Mouse (Mus musculus) gastrocnemius, postnatal 10 days (tissue): ENCODE results near the gene Arhgdia. TPM values are rescaled to one million over a fixed set of nuclear protein-coding genes. Genes with fewer than 3 reads are reported as not detected.
A peak's percentile ranks its signal among the peaks of the same experiment; 100 is the strongest.
"Not testable (repeated sequence)": the region's sequence is repeated elsewhere in the genome, so short reads cannot be mapped to it uniquely, and the experiment has no call there.

Experiments
- DNase-seq: peaks from one replicate; pipeline ENCODE4 v3.0.0; 2021; ENCODE audit warnings: mixed read lengths
- total RNA-seq, 2 experiments: library from RNA; stranded (reverse); gene quantifications; 2 replicates each; pipeline ENCODE4 v1.2.3; 2021

The Arhgdia gene
- total RNA-seq, 2 experiments from 2014 or later, result 163 to 197 TPM

DNA sequence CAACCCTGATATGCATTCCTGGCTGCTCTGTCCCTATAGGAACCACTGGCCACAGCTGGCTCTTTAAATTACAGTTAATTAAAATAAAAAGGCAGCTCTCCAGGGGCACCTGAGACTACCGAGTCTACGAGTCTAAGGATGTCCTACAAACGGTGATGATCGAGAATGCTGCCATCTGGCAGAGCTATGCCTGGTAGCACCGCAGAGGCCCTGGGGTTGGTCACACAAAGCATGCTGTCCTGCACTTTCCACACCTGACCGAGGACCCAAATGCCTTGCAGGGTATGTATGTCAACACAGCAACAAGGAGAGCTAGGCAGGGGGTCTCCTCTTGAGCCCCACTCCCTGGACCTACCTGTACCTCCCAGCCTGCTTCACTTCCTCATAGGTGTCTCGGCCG is 32.6 kb upstream of the Arhgdia start:
- DNase-seq, result no peak

GRCm38 (mm10) chr11:120613481-120613972 is 32.1 kb upstream of the Arhgdia start:
- no peak for DNase-seq

DNA sequence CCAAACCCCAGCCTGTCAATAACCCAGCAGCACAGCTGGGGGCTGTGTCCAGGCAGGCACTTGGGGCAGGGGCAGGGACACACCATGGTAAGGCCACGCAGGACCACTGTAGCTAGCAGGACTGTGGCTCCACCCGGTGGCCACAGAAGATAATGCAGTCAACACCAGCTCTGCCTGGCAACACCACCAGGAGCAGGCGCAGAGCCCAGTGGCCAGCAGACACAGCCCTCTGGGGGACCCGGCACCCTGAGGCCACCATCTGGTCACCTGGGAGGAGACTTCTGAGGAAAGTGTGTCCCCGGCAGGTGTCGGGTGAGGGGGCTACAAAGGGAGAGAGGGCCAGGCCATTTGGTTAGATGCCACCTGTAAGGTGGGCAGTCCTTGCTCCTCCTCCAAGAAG is 31.3 kb upstream of the Arhgdia start:
- peak; percentile 82 for DNase-seq

DNA sequence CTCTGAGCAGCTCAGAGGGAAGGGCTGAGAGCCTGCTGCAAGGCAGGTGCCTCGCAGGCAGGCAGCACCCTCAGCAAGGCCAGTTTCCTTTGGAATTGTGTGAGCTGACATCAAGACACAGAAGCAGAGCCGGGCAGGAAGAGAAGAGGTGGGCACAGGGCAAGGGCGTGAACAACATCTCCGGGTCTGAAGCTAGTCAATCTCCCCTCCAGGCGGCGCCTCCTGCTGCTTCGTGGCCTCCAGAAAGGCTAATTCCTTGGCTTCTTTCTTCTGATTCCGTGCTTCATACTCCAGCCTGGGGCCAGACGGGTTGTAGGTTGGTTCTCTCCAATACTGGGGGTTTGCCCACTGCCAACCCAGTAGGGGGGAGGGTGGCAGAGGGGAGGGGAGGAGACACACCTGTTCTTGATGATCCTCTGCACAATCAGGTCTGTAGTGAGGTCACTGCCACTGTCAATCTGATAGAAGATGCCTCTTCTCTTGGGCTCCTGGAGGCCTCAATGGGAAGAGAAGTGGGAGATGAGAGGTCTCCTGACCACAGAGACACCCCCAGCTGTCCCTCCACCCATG is 29.1 kb upstream of the Arhgdia start:
- DNase-seq, result no peak

GRCm38 (mm10) chr11:120609250-120609649 is 27.8 kb upstream of the Arhgdia start:
- no peak for DNase-seq

GRCm38 (mm10) chr11:120608241-120609034 is 27.0 kb upstream of the Arhgdia start, which contains the start of gene Npb:
TSS of gene Npb (plus strand) at chr11:120608477.
- no peak for DNase-seq

GRCm38 (mm10) chr11:120606764-120607163 is 25.3 kb upstream of the Arhgdia start:
- no peak for DNase-seq

DNA sequence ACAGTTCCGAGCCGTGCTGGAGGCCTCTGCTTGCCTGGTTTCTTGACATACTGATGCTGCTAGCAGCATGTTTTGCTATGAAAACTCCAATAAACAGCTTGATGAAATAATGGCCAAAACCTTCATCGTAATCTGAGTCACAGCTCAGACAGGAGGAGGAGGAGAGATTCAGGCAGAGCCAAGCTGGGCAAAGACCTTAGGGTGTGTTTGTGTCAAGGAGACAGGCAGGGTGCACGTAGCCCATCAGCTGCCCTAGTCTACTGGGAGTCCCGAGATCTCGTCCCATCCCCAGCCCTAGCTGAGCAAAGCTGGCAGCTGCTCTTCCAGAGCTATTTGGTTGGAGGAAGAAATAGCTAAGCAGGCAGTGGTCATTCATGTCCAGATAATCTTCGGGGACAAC is 24.2 kb upstream of the Arhgdia start:
- DNase-seq, result no peak

DNA sequence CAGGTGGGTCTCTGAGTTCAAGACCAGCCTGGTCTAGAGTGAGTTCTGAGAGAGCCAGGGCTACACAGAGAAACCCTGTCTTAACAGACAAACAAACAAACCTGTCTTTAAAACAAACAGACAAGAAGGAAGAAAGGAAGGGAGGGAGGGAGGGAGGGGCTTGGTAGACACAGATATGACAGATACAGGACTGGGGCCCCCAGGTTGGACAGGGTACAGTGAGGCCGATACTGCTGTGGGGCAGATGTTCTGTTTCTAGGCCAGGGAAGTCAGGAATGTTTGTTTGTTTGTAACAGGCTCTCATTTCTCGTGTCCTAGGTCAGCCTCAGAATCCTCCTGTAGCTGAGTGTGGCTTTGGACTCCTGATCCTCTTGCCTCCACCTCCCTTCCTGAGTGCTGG is 22.1 kb upstream of the Arhgdia start:
- DNase-seq, result no peak

DNA sequence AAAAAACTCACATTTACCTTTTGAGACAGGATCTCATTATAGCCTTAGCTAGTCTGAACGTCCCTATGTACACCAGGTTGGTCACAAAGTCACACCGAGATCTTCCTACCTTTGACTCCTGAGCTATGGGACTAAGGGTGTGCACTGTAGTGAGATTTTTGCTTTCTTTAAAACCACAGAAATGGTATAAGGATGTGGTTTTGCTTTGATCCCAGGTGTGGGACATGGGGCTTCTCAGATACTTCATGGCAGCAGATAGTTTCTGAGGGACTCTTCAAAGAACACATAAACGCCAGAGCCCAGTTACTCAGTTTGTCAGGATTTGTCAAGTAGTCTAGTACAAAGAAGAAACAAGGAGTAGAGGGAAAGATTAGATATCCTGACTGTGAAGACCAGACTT is 19.3 kb upstream of the Arhgdia start:
- no peak for DNase-seq

- DNase-seq, result no peak
Observed at GRCm38 (mm10) chr11:120598990-120599549, 17.6 kb upstream of the Arhgdia start.

- peak; percentile 96 for DNase-seq
Observed at GRCm38 (mm10) chr11:120598283-120598989, 17.0 kb upstream of the Arhgdia start, which contains the start of the genes Alyref and Anapc11. TSS of gene Alyref (minus strand) at chr11:120598365. TSS of gene Anapc11 (plus strand) at chr11:120598421.

GRCm38 (mm10) chr11:120597240-120598235 is 16.1 kb upstream of the Arhgdia start:
- DNase-seq, result no peak

GRCm38 (mm10) chr11:120588531-120588930 is 7.1 kb upstream of the Arhgdia start:
- DNase-seq, result no peak

DNA sequence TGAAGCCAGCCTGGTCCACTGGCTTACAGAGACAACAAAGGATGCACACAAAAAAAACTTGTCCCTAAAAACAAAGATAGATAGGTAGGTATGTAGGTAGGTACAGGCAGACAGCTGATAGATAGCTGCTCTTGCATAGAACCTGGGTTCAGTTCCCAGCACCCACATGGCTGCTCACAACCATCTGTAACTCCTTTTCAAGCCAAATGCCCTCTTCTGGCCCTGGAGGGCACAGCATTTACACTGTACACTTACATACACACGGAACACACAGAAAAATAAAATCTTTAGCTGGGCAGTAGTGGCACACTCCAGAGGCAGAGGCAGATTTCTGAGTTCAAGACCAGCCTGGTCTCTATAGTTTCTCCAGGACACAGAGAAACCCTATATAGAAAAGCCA is 2.5 kb upstream of the Arhgdia start:
- no peak for DNase-seq

DNA sequence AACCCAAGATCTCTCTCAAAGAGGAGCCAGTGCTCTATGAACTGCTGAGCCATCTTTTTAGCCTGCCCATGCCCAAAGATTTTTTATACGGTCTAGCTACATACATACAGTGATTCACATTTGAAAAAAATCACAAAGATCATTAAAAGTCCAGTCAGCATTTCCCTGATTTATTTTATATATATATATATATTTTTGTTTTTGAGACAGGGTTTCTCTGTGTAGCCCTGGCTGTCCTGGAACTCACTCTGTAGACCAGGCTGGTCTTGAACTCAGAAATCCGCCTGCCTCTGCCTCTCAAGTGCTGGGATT is 1.5 kb upstream of the Arhgdia start:
- DNase-seq, result not testable (repeated sequence)

- no peak for DNase-seq
Observed at GRCm38 (mm10) chr11:120582268-120582981, 1.0 kb upstream of the Arhgdia start.

DNA sequence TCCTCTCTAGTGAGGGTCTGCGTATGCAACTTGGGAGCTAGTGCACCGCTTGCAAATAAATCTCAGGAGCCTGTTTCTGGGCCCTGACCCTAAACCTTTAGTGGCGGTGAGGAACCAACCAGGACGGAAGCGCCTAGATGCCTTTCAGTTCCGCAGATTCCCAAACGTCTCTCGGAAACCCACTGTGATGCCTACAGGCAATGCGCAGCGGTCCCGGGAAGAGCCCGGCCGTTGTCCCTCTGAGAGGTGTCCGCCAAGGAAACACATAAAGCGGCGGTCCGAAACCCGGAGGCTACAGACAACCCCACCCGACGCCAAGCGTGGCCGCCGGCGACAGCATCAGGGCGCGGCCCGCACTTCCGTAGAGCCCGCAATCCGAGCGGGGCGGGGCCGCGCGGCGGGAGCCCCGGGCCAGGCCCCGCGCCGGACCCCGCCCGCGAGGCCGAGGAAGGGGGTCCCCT is 523 bp downstream of the Arhgdia start:
- peak; percentile 48 for DNase-seq

DNA sequence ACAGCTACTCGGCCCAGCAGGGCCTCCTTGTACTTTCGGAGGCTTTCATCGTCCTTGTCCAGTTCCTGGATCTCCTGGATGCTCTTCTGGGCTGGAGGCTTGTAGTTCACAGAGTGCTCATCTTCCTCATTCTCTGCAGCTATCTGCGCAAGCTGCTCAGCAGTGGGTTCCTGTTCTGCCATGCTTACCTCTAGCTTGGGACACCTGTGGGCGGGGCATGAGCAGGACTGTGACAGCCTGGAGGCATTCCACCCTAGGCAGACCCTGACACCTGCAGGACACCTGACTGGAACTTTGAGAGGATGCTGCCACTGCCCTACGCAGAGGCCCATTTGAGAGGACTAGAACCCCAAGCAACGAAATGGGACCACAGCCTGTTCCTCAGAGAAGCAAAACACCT is 1.2 kb downstream of the Arhgdia start:
- DNase-seq, result no peak

- DNase-seq, result peak; percentile 81
Observed at GRCm38 (mm10) chr11:120579316-120580107, 1.9 kb downstream of the Arhgdia start.
